Comparison of ENCODE assay signal across 8 mouse cellular contexts in genomic region chr7:46396231-46396927, GRCm38 (mm10). TPM values are rescaled to one million over a fixed set of nuclear protein-coding genes. Genes with fewer than 3 reads are reported as not detected.
DNase-seq lines count a peak whose midpoint lies in the region.

Kcnc1 (plus strand) TSS chr7:46396497.

- peak; percentile 50 for DNase-seq in WW6 (ENCODE audit: low read depth, low spot score)
- peak; percentile 93 to 94 for DNase-seq in cerebellum, postnatal 25 days
- DNase-seq in gastrocnemius, adult 8-10 months (ENCODE audit: low spot score in 2 of 2) = peak; percentile 43 to 74
- DNase-seq in hindlimb bud, embryonic 11.5 days (ENCODE audit: extremely low spot score, low read depth, low spot score) = peak; percentile 26
- peak; percentile 49 to 72 for DNase-seq in left cerebral cortex, adult 8-10 months (ENCODE audit: low spot score in 2 of 2)
- DNase-seq in right cerebral cortex, postnatal 14 days = peak; percentile 77
- DNase-seq in urinary bladder, postnatal 25 days (ENCODE audit: low spot score) = peak; percentile 75

- no peaks in the 10 kb centered on the region for H3K36me3 ChIP-seq in megakaryocyte, embryonic 14.5 days (replicated peaks; ENCODE audit: low read length)

- peaks cover 48% of the 10 kb centered on the region for H3K4me1 ChIP-seq in megakaryocyte, embryonic 14.5 days

- peaks cover 84% of the 10 kb centered on the region for H3K27me3 ChIP-seq in megakaryocyte, embryonic 14.5 days (replicated peaks)

- peak within 1 kb of the TSS; percentile 83 for H3K4me3 ChIP-seq in megakaryocyte, embryonic 14.5 days (replicated peaks)

- H3K9me3 ChIP-seq in megakaryocyte, embryonic 14.5 days = peaks cover 9% of the 10 kb centered on the region

RNA-seq across cellular contexts. Expression of gene Kcnc1, which starts in this region (rescaled TPM):
- 10 to 100 TPM; 37.5 to 53.5 (median 49.3) TPM for total RNA-seq in gastrocnemius, adult 8-10 months (2022)
- total RNA-seq in left cerebral cortex, adult 8-10 months (2022) = 100 to 1,000 TPM; 134 to 153 (median 136) TPM
- 0.27 TPM in 1 of 2 replicates, not detected in the other for polyA plus RNA-seq in megakaryocyte, embryonic 14.5 days (2012; ENCODE audit: insufficient read depth, low replicate concordance)

Comparison
In these comparisons a context has a peak if more than half of its experiments do, and no peak if none do; other contexts are left out.
1. Peak in every context shown above with its lines: DNase-seq and H3K4me3 ChIP-seq.
2. DNase-seq: peak in every context shown above with its lines; median percentile 94 in cerebellum, postnatal 25 days; 77 in right cerebral cortex, postnatal 14 days; 75 in urinary bladder, postnatal 25 days; 60 in left cerebral cortex, adult 8-10 months; 58 in gastrocnemius, adult 8-10 months; 50 in WW6; 26 in hindlimb bud, embryonic 11.5 days.